Mouse (Mus musculus): ENCODE results near the gene Cyp4a31.
"Not testable (repeated sequence)": the region's sequence is repeated elsewhere in the genome, so short reads cannot be mapped to it uniquely, and the experiment has no call there.

Cyp4a31 gene

GRCm38 (mm10) chr4:115563401-115563800, at the start of gene Cyp4a31:
Gene Cyp4a31, plus strand, starts transcription at chr4:115563649.
- peak; percentile 53 to 69 for DNase-seq

GRCm38 (mm10) chr4:115513964-115514363, 49.5 kb upstream of the Cyp4a31 start:
- peak in 1 of 2 experiments; percentile 82 for DNase-seq

- peak; percentile 25 to 67 for DNase-seq
Measured at GRCm38 (mm10) chr4:115518000-115518399, 45.4 kb upstream of the Cyp4a31 start, which contains the start of gene Cyp4a10. Gene Cyp4a10, plus strand, starts transcription at chr4:115518264.

- no peak for DNase-seq
Measured at GRCm38 (mm10) chr4:115519444-115519843, 44.0 kb upstream of the Cyp4a31 start.

- no peak for DNase-seq
Measured at GRCm38 (mm10) chr4:115521766-115522165, 41.7 kb upstream of the Cyp4a31 start.

- DNase-seq = no peak
Measured at GRCm38 (mm10) chr4:115545101-115545500, 18.3 kb upstream of the Cyp4a31 start.

GRCm38 (mm10) chr4:115546141-115546828, 17.2 kb upstream of the Cyp4a31 start:
- peak in 1 of 2 experiments; percentile 31 for DNase-seq

GRCm38 (mm10) chr4:115552726-115553125, 10.7 kb upstream of the Cyp4a31 start:
- peak; percentile 47 to 77 for DNase-seq

- DNase-seq = peak in 1 of 2 experiments; percentile 70
Measured at GRCm38 (mm10) chr4:115555513-115555912, 7.9 kb upstream of the Cyp4a31 start.

- peak in 1 of 2 experiments; percentile 67 for DNase-seq
Measured at GRCm38 (mm10) chr4:115557861-115558561, 5.4 kb upstream of the Cyp4a31 start.

- not testable (repeated sequence) for DNase-seq
Measured at GRCm38 (mm10) chr4:115561236-115561635, 2.2 kb upstream of the Cyp4a31 start.

- not testable (repeated sequence) for DNase-seq
Measured at GRCm38 (mm10) chr4:115564469-115565225, 1.2 kb downstream of the Cyp4a31 start.

GRCm38 (mm10) chr4:115575255-115575654, 11.8 kb downstream of the Cyp4a31 start:
- DNase-seq = no peak

- DNase-seq = no peak
Measured at GRCm38 (mm10) chr4:115575776-115576175, 12.3 kb downstream of the Cyp4a31 start.

GRCm38 (mm10) chr4:115583036-115583435, 19.6 kb downstream of the Cyp4a31 start:
- DNase-seq = no peak

GRCm38 (mm10) chr4:115596357-115596756, 32.9 kb downstream of the Cyp4a31 start:
- DNase-seq = no peak

- no peak for DNase-seq
Measured at GRCm38 (mm10) chr4:115596824-115597336, 33.4 kb downstream of the Cyp4a31 start.

GRCm38 (mm10) chr4:115600611-115601010, 37.2 kb downstream of the Cyp4a31 start, which contains the start of gene Cyp4a32:
Gene Cyp4a32, plus strand, starts transcription at chr4:115600969.
- DNase-seq = peak in 1 of 2 experiments; percentile 44

GRCm38 (mm10) chr4:115614005-115614404, 50.6 kb downstream of the Cyp4a31 start:
- no peak for DNase-seq

GRCm38 (mm10) chr4:115625560-115625959, 62.1 kb downstream of the Cyp4a31 start:
- DNase-seq = not testable (repeated sequence)

Data from kidney, postnatal 36 days (tissue).